Mouse (Mus musculus): ENCODE measurements around the gene 1700024B05Rik. TPM values are rescaled to one million over a fixed set of nuclear protein-coding genes. Genes with fewer than 3 reads are reported as not detected.
"Not testable (repeated sequence)": the region's sequence is repeated elsewhere in the genome, so short reads cannot be mapped to it uniquely, and the experiment has no call there.

Gene 1700024B05Rik
- not detected for polyA plus RNA-seq (2012; fragmentation: generic; extraction: Trizol)
- long read RNA-seq, experiment 1: 0 reads
- long read RNA-seq, experiment 2: 0 reads

GRCm38 (mm10) chr14:41943695-41944094 is at the start of gene 1700024B05Rik:
Gene 1700024B05Rik, plus strand, starts transcription at chr14:41943995.
- H3K27me3 ChIP-seq (ENCODE audit: control insufficient read depth, insufficient read depth, insufficient read length); H3K79me3 ChIP-seq (ENCODE audit: low read depth); H3K36me3 ChIP-seq (ENCODE audit: control insufficient read depth, insufficient read depth): not testable (repeated sequence)

GRCm38 (mm10) chr14:41907190-41907589 is 36.6 kb upstream of the 1700024B05Rik start, which contains the start of gene Gm7980:
Gene Gm7980, minus strand, starts transcription at chr14:41907290.
- not testable (repeated sequence) for H3K79me2 ChIP-seq (ENCODE audit: control insufficient read depth, insufficient read depth); H3ac ChIP-seq (ENCODE audit: control insufficient read depth, insufficient read length, low read depth); H3K27me3 ChIP-seq (ENCODE audit: control insufficient read depth, insufficient read depth, insufficient read length); H3K36me3 ChIP-seq (ENCODE audit: control insufficient read depth, insufficient read depth); H3K79me3 ChIP-seq (ENCODE audit: low read depth); H3K4me3 ChIP-seq (ENCODE audit: insufficient read depth, poor library complexity, severe bottlenecking)

More at GRCm38 (mm10) chr14:41943695-41944094, at the start of gene 1700024B05Rik:
- not testable (repeated sequence) for H3ac ChIP-seq (ENCODE audit: control insufficient read depth, insufficient read length, low read depth); H3K79me2 ChIP-seq (ENCODE audit: control insufficient read depth, insufficient read depth); H3K4me3 ChIP-seq (ENCODE audit: insufficient read depth, poor library complexity, severe bottlenecking)

GRCm38 (mm10) chr14:41924649-41925048 is 19.1 kb upstream of the 1700024B05Rik start, which contains the start of gene 1700049E17Rik1:
Gene 1700049E17Rik1, plus strand, starts transcription at chr14:41924949.
- not testable (repeated sequence) for H3K27me3 ChIP-seq (ENCODE audit: control insufficient read depth, insufficient read depth, insufficient read length); H3ac ChIP-seq (ENCODE audit: control insufficient read depth, insufficient read length, low read depth); H3K79me3 ChIP-seq (ENCODE audit: low read depth); H3K4me3 ChIP-seq (ENCODE audit: insufficient read depth, poor library complexity, severe bottlenecking); H3K79me2 ChIP-seq (ENCODE audit: control insufficient read depth, insufficient read depth); H3K36me3 ChIP-seq (ENCODE audit: control insufficient read depth, insufficient read depth)

- H3K79me2 ChIP-seq (ENCODE audit: control insufficient read depth, insufficient read depth); H3K4me3 ChIP-seq (ENCODE audit: insufficient read depth, poor library complexity, severe bottlenecking); H3K79me3 ChIP-seq (ENCODE audit: low read depth); H3K36me3 ChIP-seq (ENCODE audit: control insufficient read depth, insufficient read depth); H3ac ChIP-seq (ENCODE audit: control insufficient read depth, insufficient read length, low read depth); H3K27me3 ChIP-seq (ENCODE audit: control insufficient read depth, insufficient read depth, insufficient read length): not testable (repeated sequence)
Measured at GRCm38 (mm10) chr14:41964095-41964494, 20.3 kb downstream of the 1700024B05Rik start.

GRCm38 (mm10) chr14:41967827-41968226 is 24.0 kb downstream of the 1700024B05Rik start, which contains the start of gene Gm6401:
Gene Gm6401, minus strand, starts transcription at chr14:41967927.
- H3ac ChIP-seq (ENCODE audit: control insufficient read depth, insufficient read length, low read depth); H3K79me2 ChIP-seq (ENCODE audit: control insufficient read depth, insufficient read depth): not testable (repeated sequence)

GRCm38 (mm10) chr14:41968596-41968995 is 24.8 kb downstream of the 1700024B05Rik start:
- H3ac ChIP-seq (ENCODE audit: control insufficient read depth, insufficient read length, low read depth); H3K36me3 ChIP-seq (ENCODE audit: control insufficient read depth, insufficient read depth); H3K27me3 ChIP-seq (ENCODE audit: control insufficient read depth, insufficient read depth, insufficient read length); H3K4me3 ChIP-seq (ENCODE audit: insufficient read depth, poor library complexity, severe bottlenecking); H3K79me2 ChIP-seq (ENCODE audit: control insufficient read depth, insufficient read depth); H3K79me3 ChIP-seq (ENCODE audit: low read depth): not testable (repeated sequence)

More at GRCm38 (mm10) chr14:41967827-41968226, 24.0 kb downstream of the 1700024B05Rik start, which contains the start of gene Gm6401:
- H3K79me3 ChIP-seq (ENCODE audit: low read depth); H3K36me3 ChIP-seq (ENCODE audit: control insufficient read depth, insufficient read depth); H3K4me3 ChIP-seq (ENCODE audit: insufficient read depth, poor library complexity, severe bottlenecking); H3K27me3 ChIP-seq (ENCODE audit: control insufficient read depth, insufficient read depth, insufficient read length): not testable (repeated sequence)

- H3K36me3 ChIP-seq (ENCODE audit: control insufficient read depth, insufficient read depth); H3K27me3 ChIP-seq (ENCODE audit: control insufficient read depth, insufficient read depth, insufficient read length); H3ac ChIP-seq (ENCODE audit: control insufficient read depth, insufficient read length, low read depth); H3K79me2 ChIP-seq (ENCODE audit: control insufficient read depth, insufficient read depth); H3K79me3 ChIP-seq (ENCODE audit: low read depth); H3K4me3 ChIP-seq (ENCODE audit: insufficient read depth, poor library complexity, severe bottlenecking): not testable (repeated sequence)
Measured at GRCm38 (mm10) chr14:41983225-41983624, 39.4 kb downstream of the 1700024B05Rik start, which contains the start of gene Gm3543. Gene Gm3543, minus strand, starts transcription at chr14:41983325.

Other genes with a start within 250 kb of the 1700024B05Rik start
- gene Gm8068, start 242.1 kb upstream of the 1700024B05Rik start, polyA plus RNA-seq (2012; fragmentation: generic; extraction: Trizol): not detected
- gene Gm7929, start 193.4 kb upstream of the 1700024B05Rik start, polyA plus RNA-seq (2012; fragmentation: generic; extraction: Trizol): not detected
- not detected for gene Gm47189, start 171.6 kb upstream of the 1700024B05Rik start, polyA plus RNA-seq (2012; fragmentation: generic; extraction: Trizol)
- gene Gm7980, start 36.7 kb upstream of the 1700024B05Rik start, polyA plus RNA-seq (2012; fragmentation: generic; extraction: Trizol): not detected
- gene 1700049E17Rik1, start 19.0 kb upstream of the 1700024B05Rik start, polyA plus RNA-seq (2012; fragmentation: generic; extraction: Trizol): not detected
- not detected for gene Gm6401, start 23.9 kb downstream of the 1700024B05Rik start, polyA plus RNA-seq (2012; fragmentation: generic; extraction: Trizol)
- gene Gm3543, start 39.3 kb downstream of the 1700024B05Rik start, polyA plus RNA-seq (2012; fragmentation: generic; extraction: Trizol): 0.04 TPM
- gene Gm7951, start 173.4 kb downstream of the 1700024B05Rik start, polyA plus RNA-seq (2012; fragmentation: generic; extraction: Trizol): not detected
- gene Gm17027, start 218.6 kb downstream of the 1700024B05Rik start, polyA plus RNA-seq (2012; fragmentation: generic; extraction: Trizol): not detected
- not detected for gene Gm3573, start 246.8 kb downstream of the 1700024B05Rik start, polyA plus RNA-seq (2012; fragmentation: generic; extraction: Trizol)

All from C2C12 (cell line).